Mouse (Mus musculus) adrenal gland, adult 8-10 months (tissue): ENCODE measurements around the gene AI837181. TPM values are rescaled to one million over a fixed set of nuclear protein-coding genes. Genes with fewer than 3 reads are reported as not detected.

ENCODE experiments used
- DNase-seq: peaks from one replicate; pipeline ENCODE4 v3.0.0; 2022
- total RNA-seq, 4 experiments: library from RNA; stranded (reverse); gene quantifications; 2 replicates each; pipeline ENCODE4 v1.2.4; 2022

The AI837181 gene
- total RNA-seq, 4 experiments from 2014 or later: 52.2 to 59.2 (median 52.8) TPM

GRCm38 (mm10) chr19:5473720-5474119 lies 48.8 kb downstream of the AI837181 start, which contains the start of gene Efemp2:
Efemp2 (plus strand) TSS chr19:5473954.
- peak; percentile 89 for DNase-seq

GRCm38 (mm10) chr19:5474281-5475068 lies 49.5 kb downstream of the AI837181 start:
- DNase-seq: no peak

- no peak for DNase-seq
Observed at GRCm38 (mm10) chr19:5475069-5475714, 50.2 kb downstream of the AI837181 start.

Other genes with a start within 250 kb of the AI837181 start
- 10 to 100 TPM; 23.9 to 35.0 (median 29.7) TPM for gene Pacs1, start 152.0 kb upstream of the AI837181 start, total RNA-seq
- gene Sf3b2, start 129.7 kb upstream of the AI837181 start, total RNA-seq: 100 to 1,000 TPM; 179 to 198 (median 191) TPM
- gene Gal3st3, start 126.8 kb upstream of the AI837181 start, total RNA-seq: under 1 TPM; 0.09 to 0.62 (median 0.30) TPM
- not detected for gene Catsper1, start 89.4 kb upstream of the AI837181 start, total RNA-seq
- gene Cst6, start 75.6 kb upstream of the AI837181 start, total RNA-seq: 10 to 100 TPM in 2 of 4 experiments, 1 to 10 TPM in 2; 1.2 to 14.6 (median 6.8) TPM
- 10 to 100 TPM; 22.2 to 26.7 (median 25.2) TPM for gene Eif1ad, start 58.4 kb upstream of the AI837181 start, total RNA-seq
- gene Banf1, start 58.0 kb upstream of the AI837181 start, total RNA-seq: 100 to 1,000 TPM; 130 to 147 (median 140) TPM
- 100 to 1,000 TPM in 2 of 4 experiments, 10 to 100 TPM in 2; 75.2 to 101 (median 98.6) TPM for gene Sart1, start 36.4 kb upstream of the AI837181 start, total RNA-seq
- under 1 TPM in 1 of 4 experiments, not detected in 3; 0.17 TPM for gene Tsga10ip, start 22.6 kb upstream of the AI837181 start, total RNA-seq
- 100 to 1,000 TPM; 272 to 295 (median 289) TPM for gene Drap1, start 165 bp upstream of the AI837181 start, total RNA-seq
- gene Fosl1, start 22.4 kb downstream of the AI837181 start, total RNA-seq: under 1 TPM in 3 of 4 experiments, not detected in 1; 0.22 to 0.86 (median 0.56) TPM
- 10 to 100 TPM in 3 of 4 experiments, 1 to 10 TPM in 1; 8.9 to 12.4 (median 11.4) TPM for gene Ccdc85b, start 32.8 kb downstream of the AI837181 start, total RNA-seq
- 100 to 1,000 TPM in 2 of 4 experiments, 10 to 100 TPM in 2; 95.6 to 139 (median 110) TPM for gene Fibp, start 35.5 kb downstream of the AI837181 start, total RNA-seq
- gene Ctsw, start 43.4 kb downstream of the AI837181 start, total RNA-seq: 1 to 10 TPM; 1.1 to 2.2 (median 1.6) TPM
- gene Efemp2, start 48.8 kb downstream of the AI837181 start, total RNA-seq: 100 to 1,000 TPM in 2 of 4 experiments, 10 to 100 TPM in 2; 64.9 to 173 (median 105) TPM
- 10 to 100 TPM; 25.8 to 40.4 (median 33.8) TPM for gene Mus81, start 63.3 kb downstream of the AI837181 start, total RNA-seq
- 100 to 1,000 TPM; 711 to 770 (median 737) TPM for gene Cfl1, start 65.3 kb downstream of the AI837181 start, total RNA-seq
- 10 to 100 TPM in 1 of 4 experiments, 1 to 10 TPM in 3; 2.2 to 10.4 (median 5.4) TPM for gene 1700020D05Rik, start 78.6 kb downstream of the AI837181 start, total RNA-seq
- 10 to 100 TPM; 13.4 to 35.0 (median 23.9) TPM for gene Snx32, start 85.4 kb downstream of the AI837181 start, total RNA-seq
- gene Ovol1, start 135.5 kb downstream of the AI837181 start, total RNA-seq: not detected
- 10 to 100 TPM; 10.8 to 15.7 (median 13.1) TPM for gene Ap5b1, start 142.9 kb downstream of the AI837181 start, total RNA-seq
- gene Rnaseh2c, start 176.7 kb downstream of the AI837181 start, total RNA-seq: 100 to 1,000 TPM; 123 to 156 (median 130) TPM
- 10 to 100 TPM; 71.6 to 90.4 (median 76.6) TPM for gene Kat5, start 185.1 kb downstream of the AI837181 start, total RNA-seq
- 100 to 1,000 TPM in 2 of 4 experiments, 10 to 100 TPM in 2; 90.0 to 114 (median 96.4) TPM for gene Rela, start 212.3 kb downstream of the AI837181 start, total RNA-seq
- 10 to 100 TPM; 40.3 to 76.9 (median 57.8) TPM for gene Sipa1, start 238.6 kb downstream of the AI837181 start, total RNA-seq